Mouse (Mus musculus): Measurements from ENCODE around the gene Inha. TPM values are rescaled to one million over a fixed set of nuclear protein-coding genes. Genes with fewer than 3 reads are reported as not detected.
A peak's percentile ranks its signal among the peaks of the same experiment; 100 is the strongest.

The Inha gene
- polyA plus RNA-seq, 1 experiment from 2014 or later: 0.90 TPM

- ATAC-seq (ENCODE audit: low read depth): no peak
- Histone ChIP-seq H3K9ac (ENCODE audit: low read depth, low read length) (no peak overlapping the region), H3K9me3 (replicated peaks; ENCODE audit: control insufficient read depth, low read length) (no peaks in the 10 kb centered on the region), H3K36me3 (ENCODE audit: control insufficient read depth, insufficient read depth) (no peaks in the 10 kb centered on the region), H3K4me1 (ENCODE audit: control insufficient read depth, low read depth, low read length) (peaks cover 10% of the 10 kb centered on the region), H3K4me2 (ENCODE audit: low read depth, low read length) (no peak overlapping the region), H3K27ac (ENCODE audit: low read length) (no peak overlapping the region), H3K4me3 (ENCODE audit: low read depth, low read length) (no peak overlapping the region), H3K27me3 (ENCODE audit: control insufficient read depth, insufficient read depth, low read depth, low read length) (peaks cover 33% of the 10 kb centered on the region)
- WGBS (ENCODE audit: insufficient replicate concordance): 63% methylated on average over 17 of the region's 17 CpGs
Observed at GRCm38 (mm10) chr1:75469287-75469825, 37.5 kb upstream of the Inha start.

- H3K27me3 ChIP-seq (ENCODE audit: control insufficient read depth, insufficient read depth, low read depth, low read length): peaks cover 50% of the 10 kb centered on the region
- H3K27ac ChIP-seq (ENCODE audit: low read length): no peak overlapping the region
- H3K4me3 ChIP-seq (ENCODE audit: low read depth, low read length): no peak overlapping the region
- no peak for ATAC-seq (ENCODE audit: low read depth)
- H3K4me1 ChIP-seq (ENCODE audit: control insufficient read depth, low read depth, low read length): peaks cover 10% of the 10 kb centered on the region
- H3K36me3 ChIP-seq (ENCODE audit: control insufficient read depth, insufficient read depth): no peaks in the 10 kb centered on the region
- H3K4me2 ChIP-seq (ENCODE audit: low read depth, low read length): no peak overlapping the region
- no peaks in the 10 kb centered on the region for H3K9me3 ChIP-seq (replicated peaks; ENCODE audit: control insufficient read depth, low read length)
- WGBS (ENCODE audit: insufficient replicate concordance): 91% methylated on average over 11 of the region's 11 CpGs
- no peak overlapping the region for H3K9ac ChIP-seq (ENCODE audit: low read depth, low read length)
Observed at GRCm38 (mm10) chr1:75476441-75476840, 30.4 kb upstream of the Inha start.

GRCm38 (mm10) chr1:75477264-75477965 is 29.5 kb upstream of the Inha start:
- no peak overlapping the region for H3K9ac ChIP-seq (ENCODE audit: low read depth, low read length)
- no peaks in the 10 kb centered on the region for H3K36me3 ChIP-seq (ENCODE audit: control insufficient read depth, insufficient read depth)
- 0 out of 2 replicates have a peak overlapping the region, but pooled peaks have one; percentile 1 for H3K4me3 ChIP-seq (ENCODE audit: low read depth, low read length)
- H3K27ac ChIP-seq (ENCODE audit: low read length): no peak overlapping the region
- WGBS (ENCODE audit: insufficient replicate concordance): 9% methylated on average over 35 of the region's 35 CpGs
- ATAC-seq (ENCODE audit: low read depth): no peak
- peaks cover 60% of the 10 kb centered on the region for H3K27me3 ChIP-seq (ENCODE audit: control insufficient read depth, insufficient read depth, low read depth, low read length)
- peaks cover 10% of the 10 kb centered on the region for H3K4me1 ChIP-seq (ENCODE audit: control insufficient read depth, low read depth, low read length)
- peak overlapping the region; percentile 30 for H3K4me2 ChIP-seq (ENCODE audit: low read depth, low read length)
- H3K9me3 ChIP-seq (replicated peaks; ENCODE audit: control insufficient read depth, low read length): no peaks in the 10 kb centered on the region

GRCm38 (mm10) chr1:75477966-75478290 is 28.9 kb upstream of the Inha start:
- Histone ChIP-seq H3K4me2 (ENCODE audit: low read depth, low read length) (peak overlapping the region; percentile 93), H3K36me3 (ENCODE audit: control insufficient read depth, insufficient read depth) (no peaks in the 10 kb centered on the region), H3K27me3 (ENCODE audit: control insufficient read depth, insufficient read depth, low read depth, low read length) (peaks cover 65% of the 10 kb centered on the region), H3K4me3 (ENCODE audit: low read depth, low read length) (peak overlapping the region; percentile 73; the same call in 1 of the 2 replicates), H3K9ac (ENCODE audit: low read depth, low read length) (no peak overlapping the region), H3K9me3 (replicated peaks; ENCODE audit: control insufficient read depth, low read length) (no peaks in the 10 kb centered on the region), H3K4me1 (ENCODE audit: control insufficient read depth, low read depth, low read length) (peaks cover 10% of the 10 kb centered on the region), H3K27ac (ENCODE audit: low read length) (no peak overlapping the region)
- ATAC-seq (ENCODE audit: low read depth): no peak
- 28% methylated on average over 3 of the region's 3 CpGs for WGBS (ENCODE audit: insufficient replicate concordance)

GRCm38 (mm10) chr1:75478497-75478896 is 28.4 kb upstream of the Inha start:
- H3K27me3 ChIP-seq (ENCODE audit: control insufficient read depth, insufficient read depth, low read depth, low read length): peaks cover 69% of the 10 kb centered on the region
- 0 out of 2 replicates have a peak, but pooled peaks have one; percentile 1 for ATAC-seq (ENCODE audit: low read depth)
- H3K9me3 ChIP-seq (replicated peaks; ENCODE audit: control insufficient read depth, low read length): no peaks in the 10 kb centered on the region
- peak overlapping the region; percentile 56 for H3K9ac ChIP-seq (ENCODE audit: low read depth, low read length)
- peaks cover 10% of the 10 kb centered on the region for H3K4me1 ChIP-seq (ENCODE audit: control insufficient read depth, low read depth, low read length)
- H3K4me2 ChIP-seq (ENCODE audit: low read depth, low read length): peak overlapping the region; percentile 93
- 1% methylated on average over 20 of the region's 25 CpGs for WGBS (ENCODE audit: insufficient replicate concordance)
- peak overlapping the region; percentile 73 for H3K4me3 ChIP-seq (ENCODE audit: low read depth, low read length)
- no peaks in the 10 kb centered on the region for H3K36me3 ChIP-seq (ENCODE audit: control insufficient read depth, insufficient read depth)
- H3K27ac ChIP-seq (ENCODE audit: low read length): no peak overlapping the region

GRCm38 (mm10) chr1:75478916-75479634 is 27.8 kb upstream of the Inha start, which contains the start of the genes Chpf and Tmem198:
Chpf (minus strand) TSS chr1:75479307.
Tmem198 (plus strand) TSS chr1:75479532.
- peaks cover 10% of the 10 kb centered on the region for H3K4me1 ChIP-seq (ENCODE audit: control insufficient read depth, low read depth, low read length)
- peak within 1 kb of the TSS; percentile 24; the same call in 1 of the 2 replicates for H3K27ac ChIP-seq (ENCODE audit: low read length)
- no peaks in the 10 kb centered on the region for H3K36me3 ChIP-seq (ENCODE audit: control insufficient read depth, insufficient read depth)
- H3K9ac ChIP-seq (ENCODE audit: low read depth, low read length): peak within 1 kb of the TSS; percentile 56
- ATAC-seq (ENCODE audit: low read depth): peak; percentile 86
- peak within 1 kb of the TSS; percentile 73 for H3K4me3 ChIP-seq (ENCODE audit: low read depth, low read length)
- peaks cover 72% of the 10 kb centered on the region for H3K27me3 ChIP-seq (ENCODE audit: control insufficient read depth, insufficient read depth, low read depth, low read length)
- peak within 1 kb of the TSS; percentile 93 for H3K4me2 ChIP-seq (ENCODE audit: low read depth, low read length)
- H3K9me3 ChIP-seq (replicated peaks; ENCODE audit: control insufficient read depth, low read length): no peaks in the 10 kb centered on the region
- WGBS (ENCODE audit: insufficient replicate concordance): under 1% methylated on average over 71 of the region's 76 CpGs

- Histone ChIP-seq H3K4me3 (ENCODE audit: low read depth, low read length) (peak overlapping the region; percentile 73), H3K4me1 (ENCODE audit: control insufficient read depth, low read depth, low read length) (peaks cover 10% of the 10 kb centered on the region), H3K27ac (ENCODE audit: low read length) (no peak overlapping the region), H3K4me2 (ENCODE audit: low read depth, low read length) (peak overlapping the region; percentile 93), H3K9ac (ENCODE audit: low read depth, low read length) (no peak overlapping the region), H3K27me3 (ENCODE audit: control insufficient read depth, insufficient read depth, low read depth, low read length) (peaks cover 77% of the 10 kb centered on the region), H3K9me3 (replicated peaks; ENCODE audit: control insufficient read depth, low read length) (no peaks in the 10 kb centered on the region), H3K36me3 (ENCODE audit: control insufficient read depth, insufficient read depth) (no peaks in the 10 kb centered on the region)
- 4% methylated on average over 21 of the region's 24 CpGs for WGBS (ENCODE audit: insufficient replicate concordance)
- ATAC-seq (ENCODE audit: low read depth): no peak
Observed at GRCm38 (mm10) chr1:75479635-75479989, 27.3 kb upstream of the Inha start.

GRCm38 (mm10) chr1:75480036-75480435 is 26.8 kb upstream of the Inha start:
- peaks cover 81% of the 10 kb centered on the region for H3K27me3 ChIP-seq (ENCODE audit: control insufficient read depth, insufficient read depth, low read depth, low read length)
- peaks cover 10% of the 10 kb centered on the region for H3K4me1 ChIP-seq (ENCODE audit: control insufficient read depth, low read depth, low read length)
- H3K4me3 ChIP-seq (ENCODE audit: low read depth, low read length): no peak overlapping the region
- no peak overlapping the region for H3K27ac ChIP-seq (ENCODE audit: low read length)
- ATAC-seq (ENCODE audit: low read depth): no peak
- H3K4me2 ChIP-seq (ENCODE audit: low read depth, low read length): peak overlapping the region; percentile 93
- no peak overlapping the region for H3K9ac ChIP-seq (ENCODE audit: low read depth, low read length)
- no peaks in the 10 kb centered on the region for H3K9me3 ChIP-seq (replicated peaks; ENCODE audit: control insufficient read depth, low read length)
- H3K36me3 ChIP-seq (ENCODE audit: control insufficient read depth, insufficient read depth): no peaks in the 10 kb centered on the region
- WGBS (ENCODE audit: insufficient replicate concordance): 22% methylated on average over 13 of the region's 13 CpGs

- Histone ChIP-seq H3K27ac (ENCODE audit: low read length) (no peak overlapping the region), H3K36me3 (ENCODE audit: control insufficient read depth, insufficient read depth) (no peaks in the 10 kb centered on the region), H3K4me1 (ENCODE audit: control insufficient read depth, low read depth, low read length) (peaks cover 10% of the 10 kb centered on the region), H3K27me3 (ENCODE audit: control insufficient read depth, insufficient read depth, low read depth, low read length) (peaks cover 83% of the 10 kb centered on the region), H3K4me2 (ENCODE audit: low read depth, low read length) (no peak overlapping the region), H3K9me3 (replicated peaks; ENCODE audit: control insufficient read depth, low read length) (no peaks in the 10 kb centered on the region), H3K4me3 (ENCODE audit: low read depth, low read length) (no peak overlapping the region), H3K9ac (ENCODE audit: low read depth, low read length) (no peak overlapping the region)
- WGBS (ENCODE audit: insufficient replicate concordance): 58% methylated on average over 7 of the region's 7 CpGs
- ATAC-seq (ENCODE audit: low read depth): no peak
Observed at GRCm38 (mm10) chr1:75480735-75481134, 26.1 kb upstream of the Inha start.
